Mouse (Mus musculus) heart, embryonic 16.5 days (tissue): Measurements from ENCODE around the gene Acsbg2. TPM values are rescaled to one million over a fixed set of nuclear protein-coding genes. Genes with fewer than 3 reads are reported as not detected.

Experiments used
- ATAC-seq: fragments of 200-750 bp; cut with Nextera tagmentation; replicated peaks from 2 replicates; pipeline ENCODE4 v1.8.0; 2017; ENCODE audit warnings: moderate number of reproducible peaks; ENCODE audit not compliant: insufficient read depth, low FRiP score; ENCODE audit errors: extremely low read depth
- H3K27ac ChIP-seq: fragments of 300-500 bp; sonication (generic); 2 replicates; pipeline ENCODE4 v1.5.1; 2014; ENCODE audit warnings: mild to moderate bottlenecking, low read length, control low read depth, moderate library complexity
- H3K27me3 ChIP-seq: fragments of 300-500 bp; sonication (generic); 2 replicates; pipeline ENCODE4 v1.6.1; 2014; ENCODE audit warnings: low read length, mixed read lengths; ENCODE audit not compliant: control insufficient read depth, insufficient read depth
- H3K36me3 ChIP-seq: fragments of 300-500 bp; sonication (generic); 2 replicates; pipeline ENCODE4 v1.6.1; 2014; ENCODE audit not compliant: control insufficient read depth, insufficient read depth
- H3K4me1 ChIP-seq: fragments of 300-500 bp; sonication (generic); 2 replicates; pipeline ENCODE4 v1.6.1; 2014; ENCODE audit warnings: low read length, mixed read lengths; ENCODE audit not compliant: control insufficient read depth, insufficient read depth
- H3K4me2 ChIP-seq: fragments of 300-500 bp; sonication (generic); 2 replicates; pipeline ENCODE4 v1.6.1; 2014; ENCODE audit warnings: low read depth, mild to moderate bottlenecking, control low read depth, low read length
- H3K4me3 ChIP-seq: fragments of 300-500 bp; sonication (generic); 2 replicates; pipeline ENCODE4 v1.5.1; 2014; ENCODE audit warnings: mild to moderate bottlenecking, control low read depth, low read length
- H3K9ac ChIP-seq: fragments of 300-500 bp; sonication (generic); 2 replicates; pipeline ENCODE4 v1.6.1; 2014; ENCODE audit warnings: low read length, control low read depth
- H3K9me3 ChIP-seq: fragments of 300-500 bp; sonication (generic); replicated peaks from 2 replicates; pipeline ENCODE4 v1.6.1; 2016; ENCODE audit warnings: low read length; ENCODE audit not compliant: control insufficient read depth
- WGBS: fragments of 180-500 bp; shearing (Covaris S2); extraction: QIAGEN DNeasy Blood & Tissue Kit; methylation state at CpG from one replicate; pipeline ENCODE4 v1.1.7; 2014; 5-methylcytosine and 5-hydroxymethylcytosine counted together
- polyA plus RNA-seq: library from polyadenylated mRNA; unstranded; fragments of >200 nt; fragmentation: Nextera tagmentation; extraction: Ambion mirVana; gene quantifications from 2 replicates; pipeline ENCODE4 v1.2.1, GENCODE M21; 2015

The Acsbg2 gene
- polyA plus RNA-seq, 1 experiment from 2014 or later: not detected

DNA sequence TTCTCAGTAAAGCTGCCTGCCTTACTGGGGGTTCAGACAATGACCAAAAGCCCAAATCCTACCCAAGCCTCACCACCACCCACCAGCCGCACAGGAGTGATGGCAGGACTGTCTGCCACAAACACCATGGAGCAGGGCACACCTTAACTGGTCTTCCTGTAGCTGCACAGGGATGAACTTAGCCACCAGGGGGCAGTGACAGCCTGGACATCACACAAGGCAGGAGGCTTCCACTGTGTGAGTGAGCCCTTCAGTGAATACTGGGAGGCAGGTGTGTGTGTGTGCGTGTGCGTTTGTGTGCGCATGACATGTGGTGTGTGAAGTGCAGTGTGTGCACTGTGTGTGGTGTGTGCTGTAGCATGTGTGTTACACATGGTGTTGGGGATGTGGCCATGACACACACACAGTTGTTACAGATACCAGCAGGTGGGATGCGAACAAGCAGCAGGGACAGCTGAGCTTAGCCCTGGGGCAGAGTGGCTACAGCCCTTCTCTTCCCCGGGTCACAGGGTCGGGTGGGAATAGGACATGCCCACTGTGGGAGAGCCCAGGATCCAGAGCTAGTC lies 23.5 kb upstream of the Acsbg2 start:
- no peak overlapping the region for H3K9ac ChIP-seq
- no peak overlapping the region for H3K4me3 ChIP-seq
- 73% methylated on average over 7 of the region's 7 CpGs for WGBS
- peaks cover 47% of the 10 kb centered on the region for H3K36me3 ChIP-seq
- H3K27ac ChIP-seq: no peak overlapping the region
- no peaks in the 10 kb centered on the region for H3K9me3 ChIP-seq
- peak; percentile 75 for ATAC-seq
- no peaks in the 10 kb centered on the region for H3K4me1 ChIP-seq
- no peaks in the 10 kb centered on the region for H3K27me3 ChIP-seq
- H3K4me2 ChIP-seq: no peak overlapping the region

- Histone ChIP-seq H3K9ac (no peak overlapping the region), H3K27me3 (no peaks in the 10 kb centered on the region), H3K4me2 (no peak overlapping the region), H3K4me1 (no peaks in the 10 kb centered on the region), H3K27ac (no peak overlapping the region), H3K9me3 (no peaks in the 10 kb centered on the region), H3K4me3 (no peak overlapping the region), H3K36me3 (peaks cover 48% of the 10 kb centered on the region)
- 86% methylated on average over 6 of the region's 6 CpGs for WGBS
- no peak for ATAC-seq
These were observed 22.4 kb upstream of the Acsbg2 start for GRCm38 (mm10) chr17:56896513-56897129.

DNA sequence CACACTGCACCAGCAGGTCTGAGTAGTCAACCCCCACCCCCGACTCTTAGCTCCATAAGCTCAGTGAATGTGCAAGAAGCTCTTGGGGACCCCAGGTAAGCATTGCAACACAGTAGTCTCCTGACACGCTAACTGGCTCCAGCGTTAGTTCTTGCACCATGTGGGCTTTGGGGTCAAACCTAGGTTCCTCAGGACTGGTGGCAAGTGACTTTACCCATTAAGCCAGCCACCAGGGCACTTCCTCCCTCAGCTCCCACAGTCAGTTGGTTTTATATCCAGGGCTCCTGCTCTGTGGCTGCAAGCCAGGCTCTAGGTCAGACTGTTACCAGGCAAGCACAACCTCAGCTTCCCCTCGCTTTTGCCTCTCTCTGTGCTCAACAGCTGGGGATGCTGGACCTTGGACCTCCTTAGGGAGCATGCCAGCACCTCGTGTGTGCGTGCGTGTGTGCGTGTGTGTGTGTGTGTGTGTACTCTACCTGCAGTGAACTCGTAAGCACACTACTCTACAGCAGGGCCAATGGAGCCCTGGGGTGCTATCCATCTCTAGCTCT lies 21.2 kb upstream of the Acsbg2 start:
- Histone ChIP-seq H3K27me3 (no peaks in the 10 kb centered on the region), H3K27ac (no peak overlapping the region), H3K36me3 (peaks cover 45% of the 10 kb centered on the region), H3K9me3 (no peaks in the 10 kb centered on the region), H3K4me1 (no peaks in the 10 kb centered on the region), H3K9ac (no peak overlapping the region), H3K4me2 (no peak overlapping the region), H3K4me3 (no peak overlapping the region)
- no peak for ATAC-seq
- 87% methylated on average over 9 of the region's 9 CpGs for WGBS

- ATAC-seq: no peak
- Histone ChIP-seq H3K4me3 (no peak overlapping the region), H3K9ac (no peak overlapping the region), H3K4me2 (no peak overlapping the region), H3K4me1 (no peaks in the 10 kb centered on the region), H3K9me3 (peaks cover 4% of the 10 kb centered on the region), H3K27me3 (no peaks in the 10 kb centered on the region), H3K36me3 (peaks cover 40% of the 10 kb centered on the region), H3K27ac (no peak overlapping the region)
- 96% methylated on average over 2 of the region's 2 CpGs for WGBS
These were observed 15.8 kb upstream of the Acsbg2 start for GRCm38 (mm10) chr17:56890018-56890417.

DNA sequence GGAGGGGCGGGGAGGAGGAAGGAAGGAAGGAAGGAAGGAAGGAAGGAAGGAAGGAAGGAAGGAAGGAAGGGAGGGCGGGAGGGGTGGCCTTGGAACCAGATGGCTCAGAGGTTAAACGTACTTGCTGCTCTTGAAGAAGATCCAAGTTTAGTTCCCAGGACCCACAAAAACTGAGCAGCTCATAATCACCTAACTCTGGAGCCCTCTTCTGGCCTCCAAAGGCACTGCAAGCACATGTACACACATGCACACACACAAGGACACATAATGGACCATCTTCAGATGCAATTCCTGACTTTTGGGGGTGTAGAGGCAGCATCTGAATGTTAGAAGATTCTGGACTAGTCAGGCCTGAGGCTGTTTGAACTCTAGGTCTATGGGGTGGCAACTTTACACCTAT lies 13.8 kb upstream of the Acsbg2 start:
- Histone ChIP-seq H3K9ac (no peak overlapping the region), H3K4me3 (no peak overlapping the region), H3K27me3 (no peaks in the 10 kb centered on the region), H3K27ac (no peak overlapping the region), H3K4me2 (no peak overlapping the region), H3K36me3 (peaks cover 24% of the 10 kb centered on the region), H3K9me3 (peaks cover 4% of the 10 kb centered on the region), H3K4me1 (peaks cover 9% of the 10 kb centered on the region)
- WGBS: 81% methylated on average over 2 of the region's 3 CpGs
- no peak for ATAC-seq

DNA sequence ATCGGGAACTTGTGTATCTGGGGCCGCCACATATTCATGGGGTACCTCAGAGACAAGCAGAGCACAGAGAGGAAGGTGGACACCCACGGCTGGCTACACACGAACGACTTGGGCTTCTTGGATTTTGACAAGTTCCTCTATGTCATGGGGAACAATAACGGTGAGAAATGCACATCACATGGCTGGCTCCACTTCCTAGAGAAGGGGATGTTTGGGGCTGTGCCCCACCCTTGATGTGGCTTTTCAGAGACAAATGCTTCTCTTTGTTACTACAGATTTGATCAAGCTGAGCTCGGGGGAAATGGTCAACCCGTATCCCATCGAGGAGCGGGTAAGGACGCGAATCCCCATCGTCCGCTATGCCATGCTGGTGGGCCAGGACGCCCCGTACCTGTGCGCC lies 10.6 kb upstream of the Acsbg2 start:
- Histone ChIP-seq H3K9me3 (peaks cover 4% of the 10 kb centered on the region), H3K4me2 (no peak overlapping the region), H3K27me3 (no peaks in the 10 kb centered on the region), H3K4me1 (peaks cover 9% of the 10 kb centered on the region), H3K36me3 (peaks cover 8% of the 10 kb centered on the region; the same call in 1 of the 2 replicates), H3K4me3 (no peak overlapping the region), H3K27ac (no peak overlapping the region), H3K9ac (no peak overlapping the region)
- no peak for ATAC-seq
- 82% methylated on average over 17 of the region's 17 CpGs for WGBS

GRCm38 (mm10) chr17:56884331-56884730 lies 10.1 kb upstream of the Acsbg2 start:
- no peak overlapping the region for H3K4me2 ChIP-seq
- ATAC-seq: peak; percentile 46; the same call in 1 of the 2 replicates
- H3K4me1 ChIP-seq: peaks cover 9% of the 10 kb centered on the region
- H3K9ac ChIP-seq: no peak overlapping the region
- no peak overlapping the region for H3K27ac ChIP-seq
- no peak overlapping the region for H3K4me3 ChIP-seq
- H3K9me3 ChIP-seq: peaks cover 4% of the 10 kb centered on the region
- H3K36me3 ChIP-seq: 0 out of 2 replicates have a peak, but pooled peaks cover 4% of the 10 kb centered on the region
- H3K27me3 ChIP-seq: no peaks in the 10 kb centered on the region
- 32% methylated on average over 5 of the region's 5 CpGs for WGBS

DNA sequence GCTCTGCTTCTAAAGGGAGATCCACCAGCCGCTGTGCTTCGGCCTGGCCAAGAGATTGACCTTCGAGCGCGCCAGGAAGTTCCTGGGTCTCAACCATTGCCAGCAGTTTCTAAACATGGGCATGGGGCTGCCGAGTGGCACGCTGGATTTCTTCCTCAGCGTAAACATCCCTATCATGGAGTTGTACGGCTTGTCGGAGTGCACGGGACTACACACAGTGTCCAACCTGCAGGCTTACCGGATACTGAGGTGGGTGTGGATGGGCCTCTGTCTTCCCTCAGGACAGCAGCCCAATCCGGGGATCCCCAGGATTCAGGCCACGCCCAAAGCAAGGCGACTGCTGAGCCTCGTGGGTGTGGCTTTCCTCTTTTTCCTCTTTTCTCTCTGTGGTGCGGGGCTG lies 9.4 kb upstream of the Acsbg2 start:
- Histone ChIP-seq H3K4me1 (peaks cover 9% of the 10 kb centered on the region), H3K4me2 (peak overlapping the region; percentile 42), H3K27ac (no peak overlapping the region), H3K9me3 (peaks cover 4% of the 10 kb centered on the region), H3K27me3 (no peaks in the 10 kb centered on the region), H3K4me3 (peak overlapping the region; percentile 21), H3K36me3 (0 out of 2 replicates have a peak, but pooled peaks cover 4% of the 10 kb centered on the region), H3K9ac (peak overlapping the region; percentile 48; the same call in 1 of the 2 replicates)
- 18% methylated on average over 17 of the region's 17 CpGs for WGBS
- ATAC-seq: peak; percentile 57

DNA sequence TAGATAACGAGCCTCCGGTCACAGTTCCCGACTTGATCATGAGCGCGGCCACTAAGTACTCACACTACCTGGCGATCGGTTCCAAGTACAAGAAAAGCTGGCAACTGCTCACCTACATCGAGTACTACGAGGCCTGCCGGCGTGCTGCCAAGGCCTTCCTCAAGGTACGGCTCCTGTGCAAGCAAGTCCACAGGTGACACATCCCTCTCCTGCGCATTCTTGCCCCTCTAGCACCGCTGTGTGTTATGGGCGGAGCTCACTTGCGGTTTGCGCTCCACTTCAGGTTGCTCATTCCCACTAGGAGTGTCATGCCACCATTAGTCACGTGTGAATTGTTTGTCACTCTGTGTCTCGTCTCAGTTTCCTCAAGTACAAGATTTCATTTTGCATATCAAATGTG lies 3.2 kb upstream of the Acsbg2 start:
- H3K27me3 ChIP-seq: no peaks in the 10 kb centered on the region
- H3K36me3 ChIP-seq: no peaks in the 10 kb centered on the region
- H3K4me1 ChIP-seq: no peaks in the 10 kb centered on the region
- no peak overlapping the region for H3K4me2 ChIP-seq
- H3K4me3 ChIP-seq: no peak overlapping the region
- WGBS: 87% methylated on average over 19 of the region's 19 CpGs
- ATAC-seq: no peak
- no peak overlapping the region for H3K9ac ChIP-seq
- no peaks in the 10 kb centered on the region for H3K9me3 ChIP-seq
- H3K27ac ChIP-seq: no peak overlapping the region
